Mouse (Mus musculus) E14TG2a.4 (cell line): ENCODE results near the gene Timm8a1.

ENCODE experiments used
- CTCF ChIP-seq: conservative IDR thresholded peaks from 2 replicates; pipeline ENCODE4 v1.5.1; 2014; ENCODE audit warnings: low read length
- NANOG ChIP-seq: IDR thresholded peaks from 2 replicates; pipeline ENCODE4 v1.6.1; 2014; ENCODE audit warnings: borderline replicate concordance, low read length, mixed read lengths
- POU5F1 ChIP-seq: IDR thresholded peaks from 2 replicates; pipeline ENCODE4 v1.6.1; 2014; ENCODE audit warnings: low read length, borderline replicate concordance

GRCm38 (mm10) chrX:134588997-134589396 lies 47.3 kb upstream of the Timm8a1 start:
- TF ChIP-seq CTCF (no peak), POU5F1 (no peak), NANOG (no peak)
